Mouse (Mus musculus): ENCODE results near the gene Hhipl1. TPM values are rescaled to one million over a fixed set of nuclear protein-coding genes. Genes with fewer than 3 reads are reported as not detected.
A peak's percentile ranks its signal among the peaks of the same experiment; 100 is the strongest.

The Hhipl1 gene
- polyA plus RNA-seq, 1 experiment from 2014 or later, result 0.69 TPM

DNA sequence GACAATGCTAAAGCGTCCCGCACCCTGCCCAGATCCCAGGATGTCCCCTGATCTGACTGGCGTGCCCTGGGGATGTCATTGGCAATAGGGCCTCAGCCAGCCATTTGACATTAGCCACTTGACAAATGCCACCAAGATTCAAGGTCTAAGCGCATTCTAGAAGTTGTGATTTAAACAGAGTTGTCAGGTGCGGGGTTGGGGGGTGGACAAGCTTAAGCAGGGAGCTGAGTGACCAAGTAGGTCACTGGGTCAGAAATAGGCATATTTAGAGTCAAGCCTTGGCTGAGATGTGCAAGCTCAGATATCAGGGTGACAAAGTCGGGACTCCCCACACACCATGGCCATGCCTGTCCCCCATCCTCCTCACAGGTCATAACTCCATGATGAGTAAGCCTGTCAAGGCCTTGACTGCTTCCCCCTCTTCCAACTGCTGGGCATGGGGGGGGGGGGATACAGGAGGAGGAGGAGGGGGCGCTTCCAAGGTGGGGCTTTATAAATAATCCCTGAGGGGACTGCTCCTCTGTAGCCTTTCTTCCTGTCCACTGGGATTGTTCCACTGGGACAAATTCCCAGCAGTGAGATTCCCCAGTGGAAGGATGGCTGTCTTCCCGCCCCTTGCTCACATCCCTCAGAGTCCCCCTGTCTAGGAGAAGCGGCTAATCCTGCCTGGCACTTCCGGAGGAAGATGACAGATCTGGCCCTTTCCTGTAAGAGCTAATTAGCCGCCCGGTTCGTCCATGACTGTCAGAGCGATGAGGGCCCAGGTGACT lies 21.4 kb upstream of the Hhipl1 start:
- H3K4me1 ChIP-seq, result peaks cover 13% of the 10 kb centered on the region
- no peak overlapping the region for H3K4me3 ChIP-seq
- ATAC-seq (ENCODE audit: insufficient number of reproducible peaks, insufficient read depth, low FRiP score, low TSS enrichment, low read depth), result no peak
- no peak overlapping the region for H3K4me2 ChIP-seq
- H3K9ac ChIP-seq, result 0 out of 2 replicates have a peak overlapping the region, but pooled peaks have one; percentile 16
- 31% methylated on average over 14 of the region's 14 CpGs for WGBS
- H3K27me3 ChIP-seq, result 0 out of 2 replicates have a peak, but pooled peaks cover 7% of the 10 kb centered on the region
- H3K27ac ChIP-seq, result no peak overlapping the region
- no peaks in the 10 kb centered on the region for H3K9me3 ChIP-seq
- no peaks in the 10 kb centered on the region for H3K36me3 ChIP-seq

GRCm38 (mm10) chr12:108285225-108286011 lies 20.7 kb upstream of the Hhipl1 start:
- 0 out of 2 replicates have a peak, but pooled peaks cover 7% of the 10 kb centered on the region for H3K27me3 ChIP-seq
- no peak; the same call in 1 of the 2 replicates for ATAC-seq (ENCODE audit: insufficient number of reproducible peaks, insufficient read depth, low FRiP score, low TSS enrichment, low read depth)
- no peak overlapping the region for H3K4me3 ChIP-seq
- H3K9ac ChIP-seq, result 0 out of 2 replicates have a peak overlapping the region, but pooled peaks have one; percentile 16
- peaks cover 13% of the 10 kb centered on the region for H3K4me1 ChIP-seq
- 32% methylated on average over 11 of the region's 11 CpGs for WGBS
- no peaks in the 10 kb centered on the region for H3K36me3 ChIP-seq
- H3K9me3 ChIP-seq, result no peaks in the 10 kb centered on the region
- no peak overlapping the region; the same call in 1 of the 2 replicates for H3K27ac ChIP-seq
- no peak overlapping the region for H3K4me2 ChIP-seq

DNA sequence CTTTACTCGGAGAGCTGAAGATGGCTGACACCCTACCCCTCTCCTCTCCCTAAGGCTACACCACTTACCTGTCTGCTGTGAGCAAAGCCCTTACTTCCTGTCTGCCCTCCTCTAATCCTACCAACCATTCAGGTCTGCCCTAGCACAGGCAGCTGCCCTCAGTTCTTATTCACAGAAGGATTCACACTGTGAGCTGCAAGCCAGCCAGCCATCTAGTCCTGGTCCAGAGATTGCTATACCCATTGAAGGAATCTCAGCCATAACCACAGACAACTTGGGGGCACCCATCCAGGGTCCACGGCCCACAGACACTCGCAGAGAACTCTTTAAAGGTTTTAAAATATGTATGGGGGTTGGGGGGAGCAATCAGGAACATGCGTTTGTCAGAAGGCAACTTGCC lies 19.7 kb upstream of the Hhipl1 start:
- Histone ChIP-seq H3K4me1 (peaks cover 13% of the 10 kb centered on the region), H3K4me3 (no peak overlapping the region), H3K9me3 (no peaks in the 10 kb centered on the region), H3K4me2 (no peak overlapping the region), H3K27ac (no peak overlapping the region; the same call in 1 of the 2 replicates), H3K36me3 (no peaks in the 10 kb centered on the region), H3K9ac (no peak overlapping the region), H3K27me3 (0 out of 2 replicates have a peak, but pooled peaks cover 7% of the 10 kb centered on the region)
- no peak for ATAC-seq (ENCODE audit: insufficient number of reproducible peaks, insufficient read depth, low FRiP score, low TSS enrichment, low read depth)
- 67% methylated on average over 4 of the region's 4 CpGs for WGBS

DNA sequence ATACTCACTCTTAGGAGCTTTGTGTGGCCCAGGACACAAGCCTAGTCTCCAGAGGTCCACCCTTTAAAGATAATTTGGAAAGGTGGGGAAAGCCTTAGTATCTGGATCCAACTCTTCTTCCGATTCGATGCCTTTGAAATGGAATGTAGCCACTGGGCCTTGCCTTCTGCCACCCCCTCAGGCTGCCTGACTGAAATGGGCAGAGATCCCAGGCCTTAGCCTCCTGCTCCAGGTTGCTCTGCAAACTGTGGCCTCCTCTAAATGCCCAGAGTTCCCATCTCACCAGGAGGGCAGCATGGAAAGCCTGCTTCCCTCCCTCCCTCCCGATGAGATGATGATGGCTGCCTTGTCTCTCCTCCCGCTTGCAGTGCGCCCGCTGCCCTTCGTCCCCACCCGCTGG lies 19.1 kb upstream of the Hhipl1 start:
- H3K9ac ChIP-seq, result no peak overlapping the region
- H3K4me2 ChIP-seq, result no peak overlapping the region
- H3K4me1 ChIP-seq, result peaks cover 14% of the 10 kb centered on the region
- H3K4me3 ChIP-seq, result no peak overlapping the region
- H3K27me3 ChIP-seq, result 0 out of 2 replicates have a peak, but pooled peaks cover 7% of the 10 kb centered on the region
- WGBS, result 91% methylated on average over 8 of the region's 8 CpGs
- no peak overlapping the region for H3K27ac ChIP-seq
- H3K9me3 ChIP-seq, result no peaks in the 10 kb centered on the region
- ATAC-seq (ENCODE audit: insufficient number of reproducible peaks, insufficient read depth, low FRiP score, low TSS enrichment, low read depth), result no peak
- H3K36me3 ChIP-seq, result no peaks in the 10 kb centered on the region

DNA sequence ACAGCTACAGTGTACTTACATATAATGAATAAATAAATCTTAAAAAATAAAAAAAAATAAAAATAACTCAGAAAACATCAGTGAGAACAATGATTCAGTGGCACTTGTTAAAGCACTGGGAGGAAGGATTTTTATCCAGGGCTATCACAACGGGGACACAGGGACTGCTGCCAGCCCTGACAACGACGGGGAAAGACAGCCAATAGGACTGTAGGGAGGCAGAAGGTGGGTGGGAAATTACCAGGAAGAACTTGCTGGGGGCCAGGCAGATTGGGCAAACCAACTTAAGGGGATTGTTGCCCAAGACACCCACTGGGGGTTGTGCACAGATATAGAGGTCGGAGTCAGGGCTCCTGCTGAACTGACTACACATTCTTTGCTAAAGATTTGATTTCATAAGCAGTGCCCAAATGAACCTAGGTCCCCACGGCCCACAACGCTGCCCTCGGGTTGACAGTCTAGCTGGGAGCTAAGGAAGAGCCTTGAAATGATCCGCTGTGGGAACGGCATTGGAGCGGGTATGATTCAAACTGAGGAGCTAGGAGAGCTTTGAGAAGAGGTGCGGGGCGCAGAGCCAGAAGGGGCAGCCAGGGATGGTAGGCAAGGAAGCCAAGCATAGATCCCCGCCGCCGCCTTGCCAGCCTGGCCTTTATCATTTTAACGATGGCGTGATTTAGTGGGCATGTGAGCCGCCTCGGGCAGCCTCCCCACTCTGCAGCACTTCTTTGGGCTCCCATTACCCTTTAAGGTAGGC lies 17.8 kb upstream of the Hhipl1 start:
- Histone ChIP-seq H3K4me3 (no peak overlapping the region), H3K27ac (no peak overlapping the region), H3K4me1 (peaks cover 23% of the 10 kb centered on the region), H3K36me3 (no peaks in the 10 kb centered on the region), H3K4me2 (no peak overlapping the region), H3K9me3 (no peaks in the 10 kb centered on the region), H3K9ac (no peak overlapping the region), H3K27me3 (0 out of 2 replicates have a peak, but pooled peaks cover 7% of the 10 kb centered on the region)
- whole genome bisulfite sequencing, result 78% methylated on average over 19 of the region's 19 CpGs
- ATAC-seq (ENCODE audit: insufficient number of reproducible peaks, insufficient read depth, low FRiP score, low TSS enrichment, low read depth), result no peak

- Histone ChIP-seq H3K4me3 (no peak overlapping the region), H3K4me1 (peaks cover 14% of the 10 kb centered on the region), H3K27me3 (no peaks in the 10 kb centered on the region), H3K4me2 (peak overlapping the region; percentile 48), H3K9me3 (no peaks in the 10 kb centered on the region), H3K9ac (0 out of 2 replicates have a peak overlapping the region, but pooled peaks have one; percentile 2), H3K27ac (no peak overlapping the region), H3K36me3 (no peaks in the 10 kb centered on the region)
- ATAC-seq (ENCODE audit: insufficient number of reproducible peaks, insufficient read depth, low FRiP score, low TSS enrichment, low read depth), result peak; percentile 45; the same call in 1 of the 2 replicates
- WGBS, result 7% methylated on average over 9 of the region's 9 CpGs
Measured at GRCm38 (mm10) chr12:108292419-108292818, 13.7 kb upstream of the Hhipl1 start.

- no peaks in the 10 kb centered on the region for H3K36me3 ChIP-seq
- H3K4me2 ChIP-seq, result peak overlapping the region; percentile 48
- H3K4me3 ChIP-seq, result no peak overlapping the region
- H3K9me3 ChIP-seq, result no peaks in the 10 kb centered on the region
- ATAC-seq (ENCODE audit: insufficient number of reproducible peaks, insufficient read depth, low FRiP score, low TSS enrichment, low read depth), result peak; percentile 1; the same call in 1 of the 2 replicates
- peaks cover 14% of the 10 kb centered on the region for H3K4me1 ChIP-seq
- WGBS, result 7% methylated on average over 8 of the region's 8 CpGs
- H3K27ac ChIP-seq, result no peak overlapping the region
- 0 out of 2 replicates have a peak overlapping the region, but pooled peaks have one; percentile 2 for H3K9ac ChIP-seq
- no peaks in the 10 kb centered on the region for H3K27me3 ChIP-seq
Measured at GRCm38 (mm10) chr12:108292957-108293356, 13.1 kb upstream of the Hhipl1 start.

DNA sequence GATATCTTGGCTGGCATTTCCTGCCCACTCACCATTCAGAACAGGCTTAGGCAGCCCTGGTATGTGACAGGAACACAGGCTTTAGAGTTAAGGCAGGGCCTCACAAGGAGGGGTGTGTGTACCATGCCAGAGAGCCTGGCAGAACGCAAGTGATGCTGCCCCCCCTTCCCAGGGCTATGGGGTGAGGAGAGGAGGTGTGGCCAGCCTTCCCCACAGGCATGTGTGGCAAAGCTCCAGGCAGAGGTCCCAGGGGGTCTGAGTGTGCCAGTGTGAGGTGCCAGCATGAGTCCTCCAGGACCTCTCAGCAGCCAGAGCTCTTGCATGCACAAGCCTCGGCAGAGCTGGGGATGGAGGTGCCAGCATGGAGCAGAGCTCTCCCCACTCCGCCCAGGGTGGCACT lies 11.4 kb upstream of the Hhipl1 start:
- H3K4me1 ChIP-seq, result peaks cover 14% of the 10 kb centered on the region
- no peak overlapping the region for H3K27ac ChIP-seq
- ATAC-seq (ENCODE audit: insufficient number of reproducible peaks, insufficient read depth, low FRiP score, low TSS enrichment, low read depth), result no peak
- peak overlapping the region; percentile 27; the same call in 1 of the 2 replicates for H3K9ac ChIP-seq
- 71% methylated on average over 3 of the region's 3 CpGs for WGBS
- no peaks in the 10 kb centered on the region for H3K9me3 ChIP-seq
- H3K4me2 ChIP-seq, result no peak overlapping the region
- no peaks in the 10 kb centered on the region for H3K36me3 ChIP-seq
- no peaks in the 10 kb centered on the region for H3K27me3 ChIP-seq
- no peak overlapping the region for H3K4me3 ChIP-seq

- Histone ChIP-seq H3K9me3 (no peaks in the 10 kb centered on the region), H3K27ac (no peak overlapping the region), H3K4me2 (no peak overlapping the region), H3K27me3 (no peaks in the 10 kb centered on the region), H3K9ac (no peak overlapping the region), H3K36me3 (no peaks in the 10 kb centered on the region), H3K4me1 (peaks cover 13% of the 10 kb centered on the region), H3K4me3 (no peak overlapping the region)
- 88% methylated on average over 6 of the region's 6 CpGs for WGBS
- ATAC-seq (ENCODE audit: insufficient number of reproducible peaks, insufficient read depth, low FRiP score, low TSS enrichment, low read depth), result no peak
Measured at GRCm38 (mm10) chr12:108297033-108297432, 9.0 kb upstream of the Hhipl1 start.

DNA sequence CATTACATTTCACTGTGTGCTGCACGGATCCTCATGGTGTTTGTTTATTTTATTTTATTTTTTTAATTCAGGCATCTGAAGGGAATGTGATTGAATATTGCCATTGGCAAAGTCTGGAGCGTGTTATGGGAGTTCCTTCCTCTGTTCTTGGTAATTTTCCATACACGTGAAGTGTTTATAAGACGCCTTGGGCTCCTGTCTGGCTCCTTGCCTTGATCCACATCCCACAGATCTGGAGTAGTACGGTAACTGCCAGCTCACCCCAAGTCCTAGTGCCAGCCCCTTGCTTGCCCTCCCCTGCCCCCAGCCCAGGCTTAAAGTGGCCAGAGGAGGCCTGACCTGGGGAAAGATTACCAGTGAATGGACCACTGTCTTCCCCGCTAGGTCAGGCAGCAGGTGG lies 5.1 kb upstream of the Hhipl1 start:
- no peak for ATAC-seq (ENCODE audit: insufficient number of reproducible peaks, insufficient read depth, low FRiP score, low TSS enrichment, low read depth)
- H3K4me3 ChIP-seq, result no peak overlapping the region
- H3K27ac ChIP-seq, result no peak overlapping the region
- H3K4me1 ChIP-seq, result peaks cover 5% of the 10 kb centered on the region
- H3K27me3 ChIP-seq, result peaks cover 21% of the 10 kb centered on the region
- WGBS, result 59% methylated on average over 6 of the region's 6 CpGs
- no peak overlapping the region for H3K9ac ChIP-seq
- H3K4me2 ChIP-seq, result no peak overlapping the region
- H3K36me3 ChIP-seq, result no peaks in the 10 kb centered on the region
- H3K9me3 ChIP-seq, result no peaks in the 10 kb centered on the region

GRCm38 (mm10) chr12:108303778-108304365 lies 2.2 kb upstream of the Hhipl1 start:
- ATAC-seq (ENCODE audit: insufficient number of reproducible peaks, insufficient read depth, low FRiP score, low TSS enrichment, low read depth), result no peak
- Histone ChIP-seq H3K9ac (no peak overlapping the region), H3K4me2 (no peak overlapping the region), H3K4me1 (peaks cover 7% of the 10 kb centered on the region), H3K4me3 (no peak overlapping the region), H3K9me3 (no peaks in the 10 kb centered on the region), H3K27me3 (peaks cover 50% of the 10 kb centered on the region), H3K36me3 (no peaks in the 10 kb centered on the region), H3K27ac (no peak overlapping the region)
- WGBS, result 41% methylated on average over 6 of the region's 6 CpGs

Measured in embryonic facial prominence, embryonic 13.5 days (tissue).